Mouse (Mus musculus) heart, postnatal 0 days (tissue): ENCODE data around the gene Gcfc2.

Experiments
- CTCF ChIP-seq: IDR thresholded peaks from 2 replicates; pipeline ENCODE4 v1.5.1; 2016; ENCODE audit warnings: antibody characterized with exemption, control low read depth, low read depth
- EP300 ChIP-seq: IDR thresholded peaks from 2 replicates; pipeline ENCODE4 v1.6.1; 2016; ENCODE audit warnings: antibody characterized with exemption, low read depth

DNA sequence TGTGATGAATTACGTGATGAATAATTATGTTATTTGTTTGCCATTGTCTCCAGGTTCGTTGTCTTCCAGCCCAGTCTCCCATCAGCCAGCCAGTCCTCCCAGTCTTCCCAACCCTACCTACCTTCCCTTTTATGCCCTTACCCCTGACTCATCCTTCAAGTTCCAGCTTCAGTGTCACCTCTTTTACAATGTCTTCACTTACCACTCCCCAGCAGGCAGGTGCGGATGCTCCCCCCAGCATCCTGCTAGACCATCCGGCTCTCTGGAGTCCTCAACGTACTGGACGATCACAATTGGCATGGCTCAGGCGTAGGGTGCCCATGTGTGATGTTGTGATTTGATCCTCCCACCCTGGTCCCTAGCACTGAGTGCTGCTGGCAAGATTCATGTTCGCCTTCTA lies 62.7 kb downstream of the Gcfc2 start:
- no peak for TF ChIP-seq CTCF
- no peak for TF ChIP-seq EP300
